In the genomic region with DNA sequence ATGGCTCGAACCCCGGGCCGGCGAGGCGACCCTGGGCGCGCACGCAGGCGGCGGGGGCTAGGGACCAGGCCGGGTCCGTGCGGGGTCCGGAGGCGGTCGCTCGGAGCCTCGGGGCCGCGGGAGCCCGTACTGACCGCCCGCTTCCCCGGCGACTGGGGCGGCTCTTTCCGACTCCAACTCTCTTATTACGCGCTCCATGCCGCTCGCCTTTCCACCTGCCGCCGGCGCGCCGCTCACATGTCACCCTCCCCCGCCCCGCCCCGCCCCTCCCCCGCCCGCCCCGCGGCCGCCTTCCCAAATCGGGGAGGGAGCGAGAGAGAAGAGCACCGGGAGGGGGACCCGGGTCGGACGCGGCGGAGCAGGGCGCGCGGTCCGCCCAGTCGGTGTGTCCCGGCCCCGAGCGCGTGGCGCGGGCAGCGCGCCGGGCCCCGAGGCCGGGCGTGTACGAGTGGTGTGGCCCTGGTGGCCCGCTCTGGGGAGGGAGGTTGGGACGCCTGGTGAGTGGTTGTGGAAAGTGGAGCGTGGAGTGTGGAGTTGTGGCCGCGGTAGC, we compare ENCODE assay signal across 8 mouse cellular contexts. TPM values are rescaled to one million over a fixed set of nuclear protein-coding genes. Genes with fewer than 3 reads are reported as not detected.
DNase-seq lines count a peak whose midpoint lies in the region; ATAC-seq and TF ChIP-seq lines count a peak whose summit lies in the region.

No protein-coding gene starts in this region.

- H3K36me3 ChIP-seq in ES-Bruce4 (ENCODE audit: control insufficient read depth, insufficient read depth, low read length, poor library complexity, severe bottlenecking): no peaks in the 10 kb centered on the region
- no peaks in the 10 kb centered on the region for H3K36me3 ChIP-seq in forebrain, embryonic 16.5 days (ENCODE audit: control insufficient read depth, insufficient read depth)
- no peaks in the 10 kb centered on the region for H3K36me3 ChIP-seq in intestine, embryonic 14.5 days (ENCODE audit: control insufficient read depth, insufficient read depth, low read length)

- no peak overlapping the region for H3K27ac ChIP-seq in ES-Bruce4 (ENCODE audit: insufficient read depth, low read length)
- H3K27ac ChIP-seq in forebrain, embryonic 16.5 days (ENCODE audit: low read length): no peak overlapping the region
- H3K27ac ChIP-seq in intestine, embryonic 14.5 days (ENCODE audit: low read depth): no peak overlapping the region

- no peak for TF ChIP-seq EP300 in ES-Bruce4 (IDR thresholded peaks at IDR 0.05; ENCODE audit: insufficient read depth, low read depth, low read length)

- no peak for TF ChIP-seq CTCF in ES-Bruce4 (IDR thresholded peaks at IDR 0.05; ENCODE audit: low read depth, low read length)

- H3K4me2 ChIP-seq in forebrain, embryonic 16.5 days (ENCODE audit: low read length): peak overlapping the region; percentile 95
- peak overlapping the region; percentile 99 for H3K4me2 ChIP-seq in intestine, embryonic 14.5 days (ENCODE audit: low read length)

- peak; percentile 48 for ATAC-seq in forebrain, embryonic 16.5 days
- peak; percentile 57 for ATAC-seq in intestine, embryonic 14.5 days (replicated peaks; ENCODE audit: low FRiP score, low TSS enrichment, low read depth)

- no peak for TF ChIP-seq POLR2A in ES-Bruce4 (IDR thresholded peaks at IDR 0.05; ENCODE audit: insufficient read depth, low read length)

- H3K9me3 ChIP-seq in ES-Bruce4 (replicated peaks; ENCODE audit: control insufficient read depth, insufficient read depth, low read length, poor library complexity, severe bottlenecking): no peaks in the 10 kb centered on the region
- H3K9me3 ChIP-seq in forebrain, embryonic 16.5 days (ENCODE audit: control insufficient read depth, low read length): no peaks in the 10 kb centered on the region
- no peaks in the 10 kb centered on the region for H3K9me3 ChIP-seq in intestine, embryonic 14.5 days (ENCODE audit: control insufficient read depth, low read length)

- peaks cover 2% of the 10 kb centered on the region for H3K4me1 ChIP-seq in ES-Bruce4 (ENCODE audit: control insufficient read depth, insufficient read depth, low read length)
- peaks cover 18% of the 10 kb centered on the region for H3K4me1 ChIP-seq in forebrain, embryonic 16.5 days (replicated peaks; ENCODE audit: control insufficient read depth, insufficient read depth, low read length)
- no peaks in the 10 kb centered on the region for H3K4me1 ChIP-seq in intestine, embryonic 14.5 days (replicated peaks; ENCODE audit: control insufficient read depth, insufficient read depth, low read length)

- peak; percentile 34 for DNase-seq in cerebellum, adult 9-11 months
- no peak for DNase-seq in cerebellum, postnatal 4 days (ENCODE audit: low spot score in 2 of 2)
- DNase-seq in intestine, embryonic 14.5 days (ENCODE audit: low spot score): peak; percentile 69
- peak; percentile 30 to 41 for DNase-seq in lung, postnatal 4 days
- no peak for DNase-seq in thymus, postnatal 4 days
- DNase-seq in left cerebral cortex, adult 11 months (ENCODE audit: low spot score): no peak

- H3K4me3 ChIP-seq in ES-Bruce4 (ENCODE audit: low read depth, low read length): peak overlapping the region; percentile 75
- peak overlapping the region; percentile 66 for H3K4me3 ChIP-seq in forebrain, embryonic 16.5 days (replicated peaks; ENCODE audit: low read length)
- H3K4me3 ChIP-seq in intestine, embryonic 14.5 days (ENCODE audit: low read depth, low read length): peak overlapping the region; percentile 60

- peaks cover 8% of the 10 kb centered on the region for H3K27me3 ChIP-seq in ES-Bruce4 (ENCODE audit: control insufficient read depth, insufficient read depth, low read length, poor library complexity, severe bottlenecking)
- H3K27me3 ChIP-seq in forebrain, embryonic 16.5 days (replicated peaks; ENCODE audit: control insufficient read depth, insufficient read depth, low read length): peaks cover 39% of the 10 kb centered on the region
- peaks cover 55% of the 10 kb centered on the region for H3K27me3 ChIP-seq in intestine, embryonic 14.5 days (replicated peaks; ENCODE audit: control insufficient read depth, insufficient read depth, low read length)

- H3K9ac ChIP-seq in ES-Bruce4 (ENCODE audit: low read depth, poor library complexity, severe bottlenecking): peak overlapping the region; percentile 81
- H3K9ac ChIP-seq in forebrain, embryonic 16.5 days (replicated peaks; ENCODE audit: low read depth, low read length): peak overlapping the region; percentile 66
- H3K9ac ChIP-seq in intestine, embryonic 14.5 days (ENCODE audit: low read length): peak overlapping the region; percentile 40

- WGBS in forebrain, embryonic 16.5 days: under 1% methylated on average over 64 of the region's 75 CpGs
- under 1% methylated on average over 44 of the region's 75 CpGs for WGBS in intestine, embryonic 14.5 days

RNA-seq across cellular contexts. Expression of gene Kcnq4, which starts 1.1 kb away (rescaled TPM):
- polyA plus RNA-seq in ES-Bruce4 (2011; ENCODE audit: insufficient read depth, insufficient read length, low read depth, missing spikeins): 2.5 and 3.2 TPM in 2 replicates
- polyA plus RNA-seq in forebrain, embryonic 16.5 days (2015; fragmentation: Nextera tagmentation; extraction: Ambion mirVana): 8.7 and 11.1 TPM in 2 replicates
- 2.1 and 2.7 TPM in 2 replicates for polyA plus RNA-seq in intestine, embryonic 14.5 days (2014; fragmentation: Nextera tagmentation; extraction: Ambion mirVana)

Comparison
In these comparisons a context has a peak if more than half of its experiments do, and no peak if none do; other contexts are left out.
1. DNase-seq: peak in cerebellum, adult 9-11 months (single experiment), intestine, embryonic 14.5 days (single experiment) and lung, postnatal 4 days (2 of 2); none in cerebellum, postnatal 4 days (0 of 2), thymus, postnatal 4 days (single experiment) and left cerebral cortex, adult 11 months (single experiment).
2. Peak in every context shown above with its lines, with median percentiles within 50 percentile points of each other: H3K4me3 ChIP-seq and H3K9ac ChIP-seq.